Comparison of ENCODE assay signal across 25 mouse cellular contexts in genomic region chr2:71689041-71689440, GRCm38 (mm10).
"Had no signal": no experiment of that assay in that cellular context is flagged by ENCODE, and none has a peak within 500 bp of the region (broad histone marks: within the 10 kb centered on the region; RNA-seq: fewer than 3 reads in every experiment).

No protein-coding gene starts in this region.

- H3K27me3 ChIP-seq: heart, embryonic 12.5 days; hindbrain, embryonic 13.5 days; hindbrain, embryonic 15.5 days; intestine, embryonic 15.5 days; limb, embryonic 12.5 days; liver, embryonic 13.5 days had no signal

- H3K9me3 ChIP-seq: heart, embryonic 10.5 days; heart, embryonic 12.5 days; hindbrain, embryonic 13.5 days; hindbrain, embryonic 15.5 days; intestine, embryonic 15.5 days; limb, embryonic 10.5 days; liver, embryonic 13.5 days had no signal

- DNase-seq: gastrocnemius, adult 2 months; gastrocnemius, postnatal 10 days; gastrocnemius, postnatal 25 days; heart, adult 18-20 months; heart, postnatal 10 days; heart, postnatal 4 days; kidney, adult 18-20 months; kidney, adult 8-10 months; kidney, postnatal 10 days; kidney, postnatal 25 days; kidney, postnatal 4 days; liver; liver, embryonic 13.5 days had no signal

- H3K36me3 ChIP-seq: heart, embryonic 12.5 days; hindbrain, embryonic 13.5 days; hindbrain, embryonic 15.5 days; intestine, embryonic 15.5 days; limb, embryonic 10.5 days; limb, embryonic 12.5 days; liver, embryonic 13.5 days had no signal

- ATAC-seq: inflammation-experienced regulatory T-cells, adult 6 months; intestine, embryonic 15.5 days; intestine, postnatal 0 days had no signal

- H3K4me1 ChIP-seq: intestine, embryonic 15.5 days had no signal

- H3K4me3 ChIP-seq: gastrocnemius, adult 2 months; heart, embryonic 10.5 days; heart, embryonic 12.5 days; hindbrain, embryonic 13.5 days; hindbrain, embryonic 15.5 days; intestine, embryonic 15.5 days; layer of hippocampus, adult 2 months; left cerebral cortex, adult 2 months; limb, embryonic 10.5 days; limb, embryonic 12.5 days; liver, embryonic 13.5 days had no signal

- H3K4me2 ChIP-seq: heart, embryonic 12.5 days; hindbrain, embryonic 13.5 days; hindbrain, embryonic 15.5 days; intestine, embryonic 15.5 days; limb, embryonic 12.5 days; liver, embryonic 11.5 days; liver, embryonic 13.5 days had no signal

- H3K27ac ChIP-seq: hindbrain, embryonic 13.5 days; hindbrain, embryonic 15.5 days; intestine, embryonic 15.5 days; layer of hippocampus, adult 2 months; left cerebral cortex, adult 2 months; limb, embryonic 10.5 days; limb, embryonic 12.5 days; liver, embryonic 13.5 days had no signal

- H3K9ac ChIP-seq: heart, embryonic 12.5 days; hindbrain, embryonic 13.5 days; hindbrain, embryonic 15.5 days; intestine, embryonic 15.5 days; limb, embryonic 12.5 days; liver, embryonic 13.5 days had no signal
